Mouse (Mus musculus): ENCODE results near the gene Fgd3. TPM values are rescaled to one million over a fixed set of nuclear protein-coding genes. Genes with fewer than 3 reads are reported as not detected.
A peak's percentile ranks its signal among the peaks of the same experiment; 100 is the strongest.

The Fgd3 gene
- total RNA-seq, 2 experiments from 2014 or later = 5.3 to 6.0 TPM

DNA sequence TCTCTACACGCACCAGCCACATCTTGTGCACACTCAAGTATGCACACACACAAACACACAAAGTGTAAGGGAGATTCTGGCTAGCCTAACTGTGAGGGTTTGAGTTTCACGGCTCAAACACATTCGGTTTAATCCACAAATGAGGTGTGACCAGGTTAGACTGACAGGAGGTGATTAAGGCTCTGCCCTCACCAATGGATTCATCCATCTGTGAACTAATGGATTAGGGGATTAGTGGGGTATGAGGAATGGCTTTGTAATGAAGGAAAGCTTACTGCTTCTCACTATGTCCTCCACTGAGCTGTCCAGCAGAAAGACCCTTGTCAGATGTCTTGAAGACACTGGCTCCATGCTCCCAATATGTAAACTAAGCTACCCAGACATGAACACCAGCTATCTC lies 101.5 kb downstream of the Fgd3 start:
- DNase-seq (ENCODE audit: low spot score in 2 of 2) = no peak

DNA sequence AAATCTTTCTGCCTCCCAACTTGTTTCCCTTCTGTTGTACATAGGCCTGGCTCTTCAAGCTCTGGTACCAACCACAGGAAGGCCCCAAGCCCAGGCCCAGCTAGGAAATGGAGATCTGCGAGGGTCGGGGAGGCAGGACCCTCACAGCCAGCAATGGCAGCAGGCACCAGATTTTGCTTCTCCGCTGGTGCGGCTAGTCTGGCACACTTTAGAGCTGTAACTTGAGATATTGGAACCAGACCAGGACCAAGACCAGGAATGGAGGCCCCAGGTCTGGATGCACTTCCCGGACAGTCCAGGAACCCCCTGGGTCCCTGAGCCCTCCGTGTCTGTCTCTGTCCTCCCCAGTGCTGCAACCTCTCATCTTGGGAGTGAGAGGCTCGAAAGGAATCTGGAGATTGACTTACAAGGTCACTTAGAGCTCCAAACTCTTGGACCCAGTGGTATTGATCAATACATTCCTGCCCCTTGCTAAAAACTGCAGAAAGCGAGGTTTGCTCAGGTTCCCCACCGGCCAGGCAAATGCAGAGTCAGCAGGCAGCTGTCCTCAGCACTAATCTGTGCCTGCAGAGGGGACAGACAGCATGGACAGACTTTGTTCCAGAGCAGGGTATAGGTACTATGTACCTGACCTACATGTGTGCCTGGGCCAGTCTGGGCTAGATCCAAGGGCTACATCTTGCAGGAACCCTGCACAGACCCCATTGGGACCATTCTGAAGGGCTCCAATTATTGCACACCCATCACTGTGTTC lies 103.1 kb downstream of the Fgd3 start:
- no peak for DNase-seq (ENCODE audit: low spot score in 2 of 2)

DNA sequence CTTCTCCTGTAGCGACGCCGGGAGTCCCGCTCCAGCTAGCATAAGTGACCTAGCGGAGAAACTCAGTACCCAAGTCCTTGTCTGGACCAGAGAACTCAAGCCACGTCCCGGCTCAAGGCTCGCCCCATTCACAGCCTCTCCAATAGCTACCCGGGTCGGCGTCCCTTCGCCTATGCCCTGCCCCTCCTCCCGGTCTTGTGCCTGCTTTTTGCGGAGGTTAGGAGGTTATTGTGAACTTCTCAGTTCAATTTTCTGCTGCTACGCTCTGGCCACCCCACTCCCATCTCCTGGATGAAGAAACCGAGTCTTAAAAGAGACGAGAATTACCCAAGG lies 103.9 kb downstream of the Fgd3 start:
- DNase-seq (ENCODE audit: low spot score in 2 of 2) = no peak

DNA sequence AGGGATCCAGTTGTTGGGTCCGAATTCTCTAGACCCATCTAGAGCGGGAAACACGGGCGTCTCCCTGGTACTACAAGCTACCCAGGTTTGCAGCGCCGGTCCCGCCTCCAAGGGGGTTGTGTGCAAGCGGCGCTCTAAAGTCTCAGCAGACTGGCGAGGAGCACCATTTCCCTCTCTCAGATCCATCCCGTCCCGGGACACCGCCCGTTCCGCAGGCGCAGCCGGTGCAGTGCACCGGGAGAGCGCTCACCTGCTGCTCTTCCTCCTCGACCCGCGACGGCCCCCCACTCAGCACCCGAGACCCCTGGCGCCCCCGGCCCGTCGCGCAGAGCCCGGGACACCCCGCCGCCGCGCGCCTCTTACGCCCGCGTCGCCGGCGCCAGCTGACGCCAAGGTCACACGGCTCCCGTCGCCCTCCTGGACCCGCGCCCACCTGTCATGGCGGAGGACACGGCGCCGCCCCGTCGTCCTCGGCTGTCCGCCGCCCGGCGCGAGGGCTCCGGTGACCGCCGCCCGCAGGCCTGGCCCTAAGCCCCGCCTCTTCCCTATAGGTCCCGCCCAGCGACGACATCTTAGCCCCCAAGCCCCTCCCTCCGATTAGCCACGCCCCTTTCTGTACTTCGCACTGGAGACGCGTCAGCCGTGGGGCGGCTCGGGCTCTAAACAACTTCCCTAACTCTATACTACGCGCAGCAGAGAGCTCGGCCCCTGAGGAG lies 104.4 kb downstream of the Fgd3 start, which contains the start of gene Card19:
Gene Card19, minus strand, starts transcription at position 534 of the 716 bp plus-strand sequence.
- DNase-seq (ENCODE audit: low spot score in 2 of 2) = peak; percentile 77 to 92

DNA sequence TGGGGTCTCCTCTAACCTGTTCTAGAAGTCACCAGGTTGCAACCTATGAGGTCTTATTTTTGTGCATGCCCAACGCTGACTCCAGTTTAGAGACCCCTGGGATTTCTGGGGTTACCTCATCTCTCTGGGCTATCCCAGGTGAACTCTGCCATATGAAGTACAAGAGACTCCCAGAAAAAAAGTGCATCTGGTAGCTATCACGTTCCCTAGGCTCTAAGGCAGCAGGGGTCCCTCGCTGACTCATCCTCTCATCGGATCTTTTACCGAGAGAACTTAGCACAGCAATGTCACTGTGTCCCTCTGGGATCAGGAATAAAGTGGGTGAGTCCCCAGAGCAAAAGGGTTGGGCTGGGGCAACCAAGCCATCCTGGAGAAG lies 105.0 kb downstream of the Fgd3 start:
- DNase-seq (ENCODE audit: low spot score in 2 of 2) = no peak

DNA sequence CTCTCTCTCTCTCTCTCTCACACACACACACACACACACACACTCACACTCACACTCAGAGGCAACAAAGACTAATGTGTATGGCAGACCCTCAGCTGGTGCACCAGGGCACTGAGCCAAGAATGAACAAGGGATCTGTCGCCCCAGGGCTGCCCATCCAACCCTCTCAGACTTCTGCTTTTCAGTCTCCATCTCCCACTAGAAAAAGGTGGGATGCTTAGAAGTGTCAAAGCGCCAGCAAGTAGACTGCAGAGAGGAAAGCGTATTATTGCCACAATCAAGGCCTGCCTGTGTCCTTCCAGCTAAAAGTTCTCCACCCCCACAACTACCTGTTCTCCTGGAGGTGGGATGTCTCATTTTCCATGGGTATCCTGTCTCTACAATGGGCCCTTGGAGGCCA lies 105.7 kb downstream of the Fgd3 start:
- no peak for DNase-seq (ENCODE audit: low spot score in 2 of 2)

DNA sequence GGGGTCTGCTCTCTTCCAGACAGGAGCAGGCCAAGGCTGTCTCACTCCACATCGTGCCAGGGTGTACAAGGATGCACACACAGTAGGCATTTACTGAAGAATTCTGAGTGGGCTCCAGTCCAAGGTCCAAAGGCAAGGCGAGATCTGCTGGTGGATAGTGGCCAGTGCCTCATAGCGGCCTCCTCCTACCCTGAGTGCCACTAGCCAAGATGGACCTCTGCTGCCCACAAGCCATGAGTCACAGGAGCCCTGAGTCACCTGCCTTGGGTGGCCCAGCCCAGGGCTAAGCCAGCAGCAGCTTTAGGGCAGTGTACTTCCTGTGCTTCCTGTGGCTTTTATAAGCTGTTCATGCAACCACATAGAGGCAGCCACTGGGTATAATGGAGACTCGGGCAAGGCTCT lies 106.6 kb downstream of the Fgd3 start:
- peak in 1 of 2 experiments; percentile 34 for DNase-seq (ENCODE audit: low spot score in 2 of 2)

DNA sequence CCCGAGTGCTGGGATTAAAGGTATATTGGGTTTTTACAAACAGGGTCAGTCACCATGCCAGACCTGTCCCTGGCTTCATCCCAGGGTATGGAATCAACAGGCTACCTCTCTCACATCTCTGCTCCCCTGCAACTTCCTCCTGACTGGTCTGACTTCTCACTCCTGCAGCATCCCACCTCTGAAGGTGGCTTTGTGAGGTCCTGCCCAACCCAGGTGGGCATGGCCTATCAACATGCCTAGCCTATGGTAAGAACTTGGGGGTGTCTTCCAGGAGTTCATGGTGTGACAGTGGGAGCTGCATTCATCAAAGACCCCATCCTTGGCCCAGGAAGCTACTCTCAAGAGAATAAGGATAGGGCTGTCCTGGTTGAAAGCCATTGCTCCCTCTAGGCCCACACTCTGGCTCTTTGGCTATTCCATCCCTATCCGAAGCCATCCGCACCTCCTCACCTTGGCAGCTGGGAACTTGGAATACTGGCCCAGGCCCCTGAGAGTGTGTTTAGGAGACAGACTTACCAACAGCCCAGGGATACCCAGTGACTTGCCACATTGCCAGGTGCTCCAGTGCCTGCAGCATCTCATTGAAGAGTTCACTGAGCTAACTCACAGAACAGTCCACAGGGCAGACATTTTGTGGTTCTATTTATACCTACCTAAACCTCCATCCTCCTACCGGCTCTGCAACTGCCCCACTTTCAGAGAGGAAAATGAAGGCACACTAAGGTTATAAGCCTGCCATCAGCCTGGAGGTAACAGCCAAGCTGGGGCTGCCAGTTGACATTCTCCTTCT lies 107.2 kb downstream of the Fgd3 start:
- no peak for DNase-seq (ENCODE audit: low spot score in 2 of 2)

Other genes with a start within 250 kb of the Fgd3 start
- gene Wnk2, start 172.3 kb downstream of the Fgd3 start, total RNA-seq (2021) = 10 to 100 TPM; 10.1 to 10.5 TPM
- gene Ninj1, start 132.8 kb downstream of the Fgd3 start, total RNA-seq (2021) = 10 to 100 TPM; 49.0 to 51.9 TPM
- 10 to 100 TPM; 48.9 to 62.7 TPM for gene Card19, start 104.3 kb downstream of the Fgd3 start, total RNA-seq (2021)
- 10 to 100 TPM in 1 of 2 experiments, 1 to 10 TPM in 1; 8.2 to 11.3 TPM for gene Susd3, start 71.6 kb downstream of the Fgd3 start, total RNA-seq (2021)
- gene Bicd2, start 21.3 kb upstream of the Fgd3 start, total RNA-seq (2021) = 10 to 100 TPM; 33.5 to 35.9 TPM
- gene Ippk, start 100.9 kb upstream of the Fgd3 start, total RNA-seq (2021) = 10 to 100 TPM; 17.9 to 18.3 TPM
- gene Tes3-ps, start 173.0 kb upstream of the Fgd3 start, total RNA-seq (2021) = 1 to 10 TPM; 1.1 to 1.9 TPM
- gene Ecm2, start 184.5 kb upstream of the Fgd3 start, total RNA-seq (2021) = 1 to 10 TPM; 6.1 to 6.3 TPM
- gene Aspn, start 224.1 kb upstream of the Fgd3 start, total RNA-seq (2021) = 10 to 100 TPM; 28.6 to 39.0 TPM